Mouse (Mus musculus): ENCODE measurements around the gene Mysm1.
A peak's percentile ranks its signal among the peaks of the same experiment; 100 is the strongest.

Mysm1 gene

DNA sequence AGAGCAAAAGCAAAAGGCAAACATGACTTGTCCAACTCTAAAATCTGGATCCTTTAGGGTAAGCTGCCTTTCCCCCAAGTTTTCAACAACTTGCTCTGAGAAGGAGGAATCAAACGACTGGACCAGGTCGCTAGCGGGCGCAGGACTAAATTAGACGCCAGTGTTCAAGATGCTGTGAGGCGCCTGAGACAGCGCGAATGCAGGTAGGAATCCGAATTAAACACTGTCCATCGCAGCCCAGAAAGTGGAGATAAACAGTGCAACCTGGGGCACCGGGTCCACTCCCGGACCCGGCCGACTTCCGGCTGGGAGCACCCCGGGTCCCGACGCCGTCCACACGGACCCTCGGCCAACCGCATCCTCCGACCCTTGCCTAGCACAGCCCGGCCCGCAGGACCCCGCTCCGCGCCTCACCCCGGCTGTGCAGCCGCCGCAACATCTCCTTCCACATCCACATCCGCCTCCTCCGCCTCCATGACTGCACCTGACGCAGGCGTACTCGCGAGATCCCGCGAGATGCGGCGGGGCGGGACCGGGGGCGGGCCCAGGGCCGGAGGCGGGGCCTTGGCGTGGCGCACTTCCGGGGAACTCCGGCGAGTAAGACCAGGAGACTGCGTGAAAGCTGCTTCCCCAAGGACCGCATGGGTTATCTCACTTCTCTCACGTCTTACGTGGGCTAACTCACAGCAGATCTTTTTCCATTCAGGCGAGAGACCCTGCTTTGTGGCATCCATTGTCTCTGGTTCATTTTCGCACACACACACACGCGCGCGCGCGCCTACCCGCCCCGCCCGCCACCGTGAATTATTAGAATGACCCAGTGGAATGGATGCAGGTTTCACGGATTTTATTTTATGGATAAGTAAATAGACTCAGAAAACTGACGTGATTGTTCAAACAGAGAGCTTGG lies at the start of gene Mysm1:
Gene Mysm1, minus strand, starts transcription at position 511 of the 910 bp plus-strand sequence.
- peak; percentile 96 for DNase-seq

DNA sequence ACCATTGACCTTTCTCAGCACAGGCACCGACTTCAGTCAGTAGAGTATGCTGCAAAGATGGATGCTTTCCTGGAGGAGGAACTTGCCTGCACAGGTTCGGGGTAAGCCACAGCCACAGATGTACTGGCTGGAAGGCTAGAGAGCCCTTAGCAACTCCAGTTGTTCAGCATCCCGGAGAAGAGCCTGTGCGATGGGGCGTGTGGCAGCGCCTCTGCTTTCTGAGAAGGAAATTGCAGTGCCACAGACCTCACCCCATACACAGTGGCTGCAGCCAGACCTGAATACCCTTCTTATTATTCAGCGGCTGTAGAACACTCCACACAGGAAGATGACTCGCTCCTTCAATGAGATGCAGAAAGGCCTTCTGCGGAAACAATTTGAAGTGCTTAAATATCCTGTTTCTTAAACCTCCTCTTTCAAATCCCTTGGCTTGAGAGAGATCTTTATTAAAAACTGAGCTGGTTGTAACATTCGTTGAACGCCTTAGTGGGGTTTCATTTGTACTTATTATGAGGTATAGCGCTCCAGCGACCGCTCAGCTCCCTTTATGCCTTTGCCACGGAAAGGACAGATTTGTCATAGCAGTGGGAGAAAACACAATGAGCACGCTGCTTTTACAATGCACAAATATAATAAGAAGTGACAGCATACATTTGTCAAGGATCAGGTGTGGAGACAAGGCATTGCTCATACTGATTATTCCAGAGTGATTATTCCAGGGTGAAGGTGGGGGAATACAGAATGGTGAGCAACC lies 47.1 kb upstream of the Mysm1 start:
- no peak for DNase-seq

DNA sequence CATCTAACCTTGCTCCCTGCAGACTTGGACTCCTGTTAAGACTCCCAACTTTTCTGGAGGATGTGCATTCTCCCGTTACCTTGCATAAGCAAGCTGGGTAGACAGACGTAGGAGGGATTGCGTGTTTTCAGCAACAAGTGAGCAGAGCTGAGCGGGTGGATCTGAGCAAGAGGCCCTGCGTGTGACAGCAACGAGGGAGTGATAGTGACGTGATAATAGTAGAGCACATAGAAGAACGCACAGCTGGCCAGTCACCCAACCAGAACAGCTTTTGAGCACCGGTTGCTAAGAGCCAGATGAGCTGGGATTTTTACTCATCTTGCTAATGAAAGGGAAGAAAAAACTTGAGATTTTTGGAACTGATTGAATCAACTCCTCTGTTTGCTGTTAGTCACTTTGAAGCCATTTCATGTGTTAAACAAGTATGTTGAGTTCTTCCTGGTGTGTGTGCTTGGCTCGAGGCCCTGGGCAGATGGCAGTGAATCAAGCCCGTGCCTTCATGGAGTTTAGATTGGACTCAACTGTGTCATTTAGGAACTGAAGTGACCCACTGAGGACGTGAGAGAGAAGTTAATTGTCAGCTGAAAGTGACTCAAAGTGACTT lies 44.6 kb upstream of the Mysm1 start:
- no peak for DNase-seq

DNA sequence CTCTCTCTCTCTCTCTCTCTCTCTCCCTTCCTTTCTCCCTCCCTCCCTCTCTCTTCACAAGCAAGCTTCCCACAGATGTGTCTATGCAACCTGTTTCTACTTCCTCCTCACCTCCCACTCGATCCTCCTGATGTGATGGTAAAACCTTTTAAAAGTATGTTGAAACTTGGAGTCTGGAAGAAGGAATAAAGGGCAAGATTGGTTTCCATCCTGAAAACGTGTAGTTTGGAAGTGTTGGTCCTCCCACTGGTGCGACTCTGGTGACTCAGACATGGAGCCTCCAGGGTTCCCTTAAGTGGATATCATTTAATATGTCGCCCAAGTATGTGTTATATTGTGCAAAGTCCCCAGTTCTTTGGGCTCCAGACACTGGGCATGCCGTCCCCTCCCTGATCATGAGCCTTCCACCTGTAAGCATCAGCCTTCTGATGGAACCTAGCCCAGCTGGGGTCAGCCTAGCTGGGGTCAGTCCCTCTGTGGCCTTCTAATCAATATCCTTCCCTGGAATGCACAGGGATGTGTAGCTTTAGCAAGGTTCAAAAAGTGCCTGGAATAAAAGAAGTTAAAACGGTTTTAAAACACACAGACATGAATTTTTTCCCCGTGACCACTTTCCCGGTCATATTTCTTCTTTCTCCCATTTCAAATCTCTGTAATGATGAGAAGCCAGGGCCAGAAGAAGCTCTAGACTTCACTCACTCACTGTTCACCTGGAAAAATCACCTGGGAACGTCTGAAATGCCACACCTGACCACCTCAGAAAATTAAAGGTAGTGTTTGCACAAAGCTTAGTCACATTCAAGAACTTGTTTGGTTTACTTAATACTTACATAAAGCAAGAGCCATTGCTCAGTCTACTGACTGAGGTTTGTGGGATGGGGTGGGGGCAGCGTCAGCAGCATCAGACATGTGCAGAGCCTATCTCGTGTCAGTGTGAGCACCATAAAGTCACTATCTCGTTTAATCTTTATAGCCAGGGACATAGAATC lies 43.0 kb upstream of the Mysm1 start:
- DNase-seq, result no peak

DNA sequence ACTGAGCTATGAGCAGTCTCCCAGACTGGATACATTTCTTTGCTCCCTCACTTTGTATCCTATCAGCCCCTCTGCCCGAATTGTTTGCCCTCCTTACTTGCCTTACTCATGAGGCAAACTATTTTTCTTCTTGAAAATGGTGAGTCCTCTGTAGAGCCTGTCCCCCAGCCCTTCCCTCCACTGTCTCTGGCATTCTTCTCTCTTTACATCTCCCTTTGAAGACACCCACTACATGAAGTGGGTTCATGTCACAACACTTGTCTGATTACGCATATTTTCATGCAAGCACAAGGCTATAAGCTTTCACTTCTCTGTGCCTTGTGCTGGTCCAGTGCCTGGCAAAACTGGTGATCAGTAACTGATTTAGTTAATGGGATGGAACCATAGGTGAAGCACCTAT lies 41.3 kb upstream of the Mysm1 start:
- no peak for DNase-seq

DNA sequence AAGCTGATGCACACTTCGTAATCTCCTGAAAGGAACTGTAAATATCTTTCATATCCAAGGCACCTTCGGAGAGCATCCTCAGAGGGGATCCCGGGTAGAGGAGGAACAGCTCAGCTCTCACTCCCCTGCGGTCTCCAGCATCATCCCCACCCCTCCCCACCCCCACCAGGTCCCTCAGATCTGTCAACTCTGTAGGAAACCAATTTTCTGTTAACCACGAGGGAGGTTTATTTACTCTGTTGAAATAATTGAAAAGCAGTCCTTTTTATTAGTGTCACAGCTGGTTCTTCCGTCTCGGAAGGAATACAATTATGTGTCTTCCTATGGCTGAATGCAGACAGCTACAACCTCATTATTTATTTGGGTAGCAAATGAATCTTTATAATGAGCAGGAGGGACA lies 39.3 kb upstream of the Mysm1 start:
- DNase-seq, result no peak

DNA sequence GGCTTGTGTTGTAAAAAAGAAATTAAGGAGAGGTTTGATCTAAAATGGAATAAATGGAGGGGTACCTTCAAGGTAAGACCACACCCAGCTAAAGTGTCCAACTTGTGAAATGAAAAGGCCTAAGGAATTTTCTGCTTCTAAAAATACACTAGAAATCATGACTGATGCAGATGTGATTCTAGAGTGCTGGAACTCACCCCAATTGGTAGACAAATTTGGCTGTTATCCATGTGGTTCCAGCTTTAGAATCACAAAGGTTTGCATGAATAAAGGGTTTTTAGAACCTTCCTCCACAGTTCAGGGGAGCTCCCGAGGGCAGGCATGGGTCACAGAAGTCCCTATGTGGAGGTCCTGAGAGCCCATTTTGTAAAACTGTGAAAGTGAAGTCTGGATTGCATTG lies 33.8 kb upstream of the Mysm1 start:
- DNase-seq, result no peak

DNA sequence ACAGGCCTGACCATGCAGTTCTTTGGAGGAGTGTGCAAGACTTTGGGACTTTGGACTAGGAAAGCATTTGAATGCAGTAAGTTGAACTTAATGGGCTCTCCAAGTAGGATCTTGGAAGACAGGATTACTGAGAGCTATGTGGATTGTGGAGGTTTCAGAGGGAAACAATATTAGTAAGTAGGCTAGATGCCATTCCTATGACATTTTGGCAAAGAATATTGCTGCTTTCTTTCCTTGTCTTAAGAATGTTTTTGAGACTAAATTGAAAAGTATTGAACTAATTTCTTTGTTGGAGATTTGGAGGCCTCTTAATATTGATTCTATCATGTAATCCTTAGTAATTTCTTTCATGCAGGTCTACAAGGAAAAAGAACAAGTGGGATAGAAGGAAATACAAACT lies 33.4 kb upstream of the Mysm1 start:
- no peak for DNase-seq

DNA sequence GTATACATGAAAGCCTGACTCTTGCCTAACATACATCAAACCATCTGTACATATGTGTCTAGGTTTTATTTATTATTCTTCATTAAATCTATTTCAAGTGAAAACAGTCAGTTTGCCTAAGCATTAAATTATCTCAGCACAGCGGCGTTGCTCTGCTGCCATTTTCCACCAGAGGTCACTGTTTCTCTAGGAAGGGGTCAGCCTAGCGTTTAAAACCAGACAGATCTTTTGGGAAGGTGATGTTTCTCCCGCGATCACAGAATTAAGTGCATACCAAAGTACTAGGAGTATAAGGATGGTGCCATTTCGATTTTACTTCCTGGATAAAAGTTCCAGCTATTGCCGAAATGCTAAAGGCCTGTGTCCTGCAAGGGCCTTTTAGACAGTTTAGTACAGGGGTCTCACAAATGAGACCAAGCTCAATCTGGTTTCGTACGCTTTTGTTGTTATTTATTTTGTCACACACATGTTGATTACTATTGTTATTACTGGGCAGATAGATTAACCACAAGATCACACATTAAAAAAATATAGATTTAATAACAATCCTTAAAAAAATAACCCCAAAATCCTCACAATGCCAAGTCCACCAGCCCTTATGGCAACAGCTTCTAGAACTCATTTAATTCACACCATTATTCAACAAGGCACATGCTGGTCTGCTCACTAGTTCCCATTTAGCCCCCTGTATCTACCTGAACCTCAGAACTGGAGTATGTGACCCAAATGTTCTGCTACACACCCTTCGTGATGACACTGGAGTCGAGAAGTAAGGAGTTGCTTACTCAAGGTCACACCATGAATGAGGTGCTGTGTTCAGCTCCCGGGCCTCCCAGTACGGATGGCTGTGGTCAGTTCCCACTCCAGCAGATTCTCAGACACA lies 29.5 kb upstream of the Mysm1 start:
- peak; percentile 83 for DNase-seq

DNA sequence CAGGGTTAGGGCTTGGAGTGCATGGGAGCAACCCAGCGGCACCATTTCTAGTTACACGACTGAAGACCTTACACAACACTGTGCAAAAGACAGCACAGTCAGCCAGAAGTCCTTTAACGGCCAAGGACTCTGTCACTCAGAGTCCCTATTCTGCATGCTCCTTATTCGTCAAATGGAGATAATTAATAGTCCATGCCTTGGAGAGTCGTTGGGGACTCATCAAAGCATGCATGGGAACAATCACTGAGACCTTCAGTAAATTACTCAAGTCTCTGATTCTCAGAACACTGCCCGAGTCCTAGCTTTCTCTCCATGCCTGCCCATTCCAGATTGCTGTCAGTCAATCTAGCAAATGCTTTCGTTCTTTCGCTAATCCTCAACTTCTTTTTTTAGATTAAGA lies 28.9 kb upstream of the Mysm1 start:
- DNase-seq, result no peak

DNA sequence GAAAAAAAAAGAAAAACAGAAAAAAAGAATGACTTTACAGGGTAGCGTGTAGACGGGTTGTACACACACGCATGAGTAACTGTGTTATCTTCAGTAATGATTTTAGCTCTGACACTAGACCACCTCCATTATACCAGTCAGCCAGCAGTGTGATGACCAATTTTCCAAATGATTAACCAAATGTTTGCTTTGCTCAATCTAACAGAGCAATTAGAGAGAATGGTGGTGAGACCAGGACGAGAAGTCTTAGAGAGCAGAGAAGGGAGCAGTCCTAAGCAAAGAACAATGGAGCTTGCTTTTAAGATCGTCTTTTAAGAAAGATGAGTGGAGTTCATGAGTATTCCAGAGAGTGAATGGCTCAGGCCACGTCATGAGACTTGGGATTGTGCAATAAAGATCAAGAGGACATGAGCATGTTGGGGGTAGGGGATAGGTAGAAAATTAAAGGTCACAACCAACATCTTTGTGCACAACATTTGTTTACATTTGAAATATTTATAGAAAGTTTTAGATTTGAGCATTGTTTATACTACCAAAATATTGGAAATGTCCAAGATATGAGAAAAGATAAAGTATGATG lies 26.4 kb upstream of the Mysm1 start:
- no peak for DNase-seq

DNA sequence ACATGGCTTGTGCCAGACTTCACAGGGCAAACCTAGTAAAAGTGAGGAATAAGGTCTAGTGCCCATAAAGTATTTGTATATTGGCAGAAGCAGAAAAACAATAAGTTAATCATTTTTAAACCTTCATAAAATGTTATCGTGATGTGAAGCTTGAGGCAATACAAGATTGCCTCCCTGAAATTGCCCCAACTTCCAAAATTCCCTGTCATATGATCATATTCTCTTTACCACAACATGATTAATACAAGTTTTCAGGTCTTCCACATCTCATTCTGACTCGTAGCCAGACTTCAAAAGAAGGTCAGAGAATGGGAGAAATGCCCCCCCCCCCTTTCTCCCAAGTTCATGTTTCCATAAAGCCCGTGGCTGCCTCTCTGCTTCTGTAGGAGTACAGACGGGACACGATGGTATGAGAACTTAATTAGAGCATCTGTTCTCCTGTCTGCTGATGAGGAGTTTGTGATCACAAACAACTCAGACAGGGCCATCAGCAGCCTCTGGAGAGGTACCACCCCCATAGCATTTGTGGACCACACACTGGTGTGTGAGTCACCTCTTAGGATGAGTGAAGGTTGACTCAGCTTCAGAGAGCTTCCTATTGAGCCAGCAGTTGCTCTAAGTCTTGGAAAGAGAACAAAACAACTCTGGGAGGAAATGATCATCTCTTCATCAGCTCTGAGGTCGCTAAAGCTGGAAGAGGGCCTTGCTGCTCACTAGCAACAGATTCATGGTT lies 22.3 kb upstream of the Mysm1 start:
- DNase-seq, result no peak

DNA sequence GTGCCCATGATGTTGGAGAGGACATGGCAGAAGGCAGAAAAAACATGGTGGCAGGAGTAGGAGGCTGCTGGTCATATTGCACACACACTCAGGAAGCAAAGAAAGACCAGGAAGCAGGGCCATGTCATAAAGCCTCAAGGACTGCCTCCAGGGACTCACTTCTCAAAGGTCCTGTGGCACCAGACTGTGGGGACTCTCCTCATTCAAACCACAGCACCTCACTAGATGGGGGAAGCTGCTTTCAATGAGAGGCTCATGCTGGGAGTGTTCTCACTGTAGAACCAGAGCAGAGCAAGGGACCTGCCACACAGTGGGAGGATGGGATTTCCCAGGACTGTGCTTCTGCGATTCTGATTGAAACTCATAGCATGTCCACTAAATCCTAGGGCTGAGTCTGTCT lies 21.2 kb upstream of the Mysm1 start:
- DNase-seq, result no peak

DNA sequence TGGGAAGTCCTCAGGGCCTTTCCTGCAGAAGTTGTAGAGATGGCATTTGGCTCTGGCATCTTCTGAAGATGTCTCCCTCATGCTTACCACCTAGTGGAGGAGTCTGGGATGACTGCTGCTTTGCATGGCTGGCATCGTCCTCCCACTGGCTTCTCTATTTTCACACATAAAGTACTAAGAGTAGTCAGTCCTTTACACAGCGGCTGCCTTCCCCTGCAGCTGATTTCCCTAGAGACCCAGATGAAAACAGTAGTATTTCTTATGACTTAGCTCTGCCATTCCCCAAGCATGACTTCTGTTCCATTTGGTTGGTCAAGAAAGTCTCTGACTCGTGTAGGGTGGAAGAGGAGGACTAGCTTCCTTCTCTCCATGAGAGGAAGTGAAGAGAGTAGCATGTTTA lies 20.3 kb upstream of the Mysm1 start:
- DNase-seq, result peak; percentile 55

DNA sequence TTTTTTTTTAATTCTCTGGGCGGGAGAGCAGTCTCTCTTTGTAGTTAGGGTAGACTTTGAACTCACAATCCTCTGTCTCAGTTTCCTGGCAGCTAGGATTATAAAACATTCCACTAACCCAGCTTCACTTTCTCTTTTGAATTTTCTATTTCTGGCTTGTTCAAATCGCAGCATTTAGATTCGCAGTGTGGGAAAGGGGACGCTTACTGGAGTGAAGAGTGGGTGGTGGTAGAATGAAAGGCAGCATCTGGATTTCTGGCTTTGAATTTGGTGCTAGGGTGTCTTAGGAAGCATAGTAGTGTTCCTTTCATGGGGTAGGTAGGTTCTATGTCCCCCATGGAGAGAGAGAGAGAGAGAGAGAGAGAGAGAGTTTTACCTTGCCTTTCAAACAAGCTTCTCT lies 17.0 kb upstream of the Mysm1 start:
- no peak for DNase-seq

DNA sequence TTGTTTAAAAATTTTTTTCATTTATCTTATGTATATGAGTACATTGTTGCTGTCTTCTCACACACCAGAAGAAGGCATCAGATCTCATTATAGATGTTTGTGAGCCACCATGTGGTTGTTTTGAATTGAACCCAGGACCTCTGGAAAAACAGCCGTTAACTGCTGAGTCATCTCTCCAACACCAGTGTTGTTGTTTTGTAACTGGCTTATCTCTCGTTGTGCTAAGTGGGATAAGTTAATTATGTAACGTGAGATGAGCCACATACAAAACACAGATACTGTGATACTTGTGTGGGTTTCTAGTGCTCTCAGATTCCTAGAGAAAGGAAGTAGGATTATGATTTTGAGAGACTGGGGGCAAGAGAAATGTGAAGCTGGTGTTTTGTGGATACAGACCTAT lies 11.3 kb upstream of the Mysm1 start:
- DNase-seq, result no peak

DNA sequence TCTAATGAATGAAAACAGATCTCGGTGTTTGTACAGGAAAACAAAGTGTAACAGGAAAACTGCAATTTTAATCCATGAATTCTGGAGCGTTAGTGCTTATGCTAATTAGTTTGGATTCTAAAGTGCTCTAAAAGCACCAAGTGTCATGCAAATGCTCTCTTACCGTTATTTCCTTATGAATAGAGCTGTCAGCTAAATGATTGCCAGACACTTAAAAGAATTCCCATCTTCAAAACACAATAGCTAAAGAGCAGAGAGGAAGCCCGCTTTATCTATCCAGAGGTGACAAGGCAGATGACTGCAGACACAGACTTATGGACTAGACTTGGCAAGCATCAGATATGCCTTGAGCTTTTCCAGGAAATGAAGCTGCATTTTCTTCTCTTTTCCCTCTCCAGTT lies 8.8 kb upstream of the Mysm1 start:
- DNase-seq, result no peak

DNA sequence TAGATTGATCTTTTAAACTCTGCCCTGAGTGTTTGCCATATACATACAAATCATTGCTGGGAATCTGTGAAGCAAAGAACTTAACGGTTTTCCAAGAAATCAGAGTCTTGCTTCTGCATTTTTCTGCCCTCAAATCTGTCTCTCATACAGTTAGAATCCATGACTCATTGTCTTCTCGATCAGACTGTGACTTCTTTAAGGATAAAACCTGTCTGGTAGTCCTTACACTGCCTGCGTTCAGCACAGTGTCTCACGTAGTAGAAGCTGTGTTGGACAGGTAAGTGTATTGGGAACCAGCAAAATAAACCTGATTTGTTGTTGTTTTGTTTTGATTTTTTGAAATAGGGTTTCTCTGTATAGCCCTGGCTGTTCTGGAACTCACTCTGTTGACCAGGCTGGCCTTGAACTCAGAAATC lies 608 bp upstream of the Mysm1 start:
- no peak for DNase-seq

DNA sequence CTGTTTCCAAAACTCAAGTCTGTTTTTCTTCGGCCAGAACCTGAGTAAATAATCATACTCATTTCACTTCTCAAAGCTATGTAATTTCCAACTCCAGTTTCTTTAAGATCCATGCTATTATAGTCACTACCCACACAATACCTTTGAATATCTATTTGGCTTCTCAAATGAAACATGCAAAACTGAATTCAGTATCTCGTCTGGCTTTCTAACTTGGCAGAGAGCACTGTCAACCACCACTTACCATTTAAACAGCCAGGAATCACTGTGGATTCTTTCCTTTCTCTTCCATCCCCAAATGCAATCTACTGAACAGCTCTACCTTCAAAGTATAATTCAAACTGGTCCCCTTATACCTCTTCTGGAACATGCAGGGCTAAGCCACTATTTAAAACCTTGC lies 5.6 kb downstream of the Mysm1 start:
- no peak for DNase-seq

DNA sequence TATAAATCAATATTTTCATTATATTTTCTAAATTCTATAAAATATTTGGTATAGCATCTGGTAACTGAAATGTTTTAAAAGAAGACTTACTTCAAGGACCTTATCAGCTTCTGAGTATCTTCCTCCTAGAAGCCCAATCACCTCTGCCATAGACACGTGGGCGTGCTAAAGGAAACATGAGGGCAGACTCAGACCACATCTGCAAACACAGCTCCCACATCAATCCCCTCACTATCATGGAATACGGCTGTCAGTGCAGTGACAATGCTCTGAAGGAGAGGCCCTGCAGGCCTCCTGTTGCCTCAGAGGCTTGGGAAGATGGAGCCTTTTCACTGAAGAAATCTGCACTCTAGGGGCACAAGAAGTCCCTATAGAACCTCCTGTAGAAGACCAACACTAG lies 26.1 kb downstream of the Mysm1 start:
- no peak for DNase-seq
